Mouse (Mus musculus) fibroblast of lung, adult 2 months (primary cell): Measurements from ENCODE around the gene Thap3.
"Not testable (repeated sequence)": the region's sequence is repeated elsewhere in the genome, so short reads cannot be mapped to it uniquely, and the experiment has no call there.

Experiments
- DNase-seq: peaks from one replicate; pipeline ENCODE4 v3.0.0-alpha.2; 2011; ENCODE audit warnings: low read depth

Thap3 gene

GRCm38 (mm10) chr4:151988342-151989109 is at the start of gene Thap3:
Thap3 (minus strand) TSS chr4:151988997.
- DNase-seq = no peak

- no peak for DNase-seq
Observed at GRCm38 (mm10) chr4:152038225-152038984, 49.6 kb upstream of the Thap3 start, which contains the start of gene Tas1r1. Tas1r1 (minus strand) TSS chr4:152038568.

- DNase-seq = not testable (repeated sequence)
Observed at GRCm38 (mm10) chr4:152036464-152036863, 47.7 kb upstream of the Thap3 start.

- no peak for DNase-seq
Observed at GRCm38 (mm10) chr4:152032922-152033321, 44.1 kb upstream of the Thap3 start.

- DNase-seq = no peak
Observed at GRCm38 (mm10) chr4:152029997-152030396, 41.2 kb upstream of the Thap3 start.

- no peak for DNase-seq
Observed at GRCm38 (mm10) chr4:152029087-152029486, 40.3 kb upstream of the Thap3 start.

GRCm38 (mm10) chr4:152028456-152028855 is 39.7 kb upstream of the Thap3 start:
- DNase-seq = no peak

GRCm38 (mm10) chr4:152027524-152027923 is 38.7 kb upstream of the Thap3 start, which contains the start of gene Zbtb48:
Zbtb48 (minus strand) TSS chr4:152027671.
- DNase-seq = peak; percentile 92

GRCm38 (mm10) chr4:152026751-152027508 is 38.1 kb upstream of the Thap3 start:
- DNase-seq = no peak

- no peak for DNase-seq
Observed at GRCm38 (mm10) chr4:152024525-152024924, 35.7 kb upstream of the Thap3 start.

GRCm38 (mm10) chr4:152022506-152022905 is 33.7 kb upstream of the Thap3 start:
- no peak for DNase-seq

GRCm38 (mm10) chr4:152021568-152022097 is 32.8 kb upstream of the Thap3 start:
- DNase-seq = no peak

- DNase-seq = no peak
Observed at GRCm38 (mm10) chr4:152020024-152020423, 31.2 kb upstream of the Thap3 start.

- DNase-seq = no peak
Observed at GRCm38 (mm10) chr4:152019073-152019472, 30.3 kb upstream of the Thap3 start.

- DNase-seq = no peak
Observed at GRCm38 (mm10) chr4:152013036-152013813, 24.4 kb upstream of the Thap3 start.

GRCm38 (mm10) chr4:152012109-152012508 is 23.3 kb upstream of the Thap3 start:
- no peak for DNase-seq

GRCm38 (mm10) chr4:152011171-152011760 is 22.5 kb upstream of the Thap3 start:
- DNase-seq = no peak

- DNase-seq = no peak
Observed at GRCm38 (mm10) chr4:152010707-152011134, 21.9 kb upstream of the Thap3 start.

- peak; percentile 90 for DNase-seq
Observed at GRCm38 (mm10) chr4:152010091-152010706, 21.4 kb upstream of the Thap3 start.
